Mouse (Mus musculus) hindbrain, embryonic 12.5 days (tissue): ENCODE measurements around the gene Bpifa6. TPM values are rescaled to one million over a fixed set of nuclear protein-coding genes. Genes with fewer than 3 reads are reported as not detected.

Experiments used
- ATAC-seq: fragments of 200-750 bp; cut with Nextera tagmentation; 2 replicates; pipeline ENCODE4 v1.8.0; 2017; ENCODE audit warnings: moderate TSS enrichment; ENCODE audit not compliant: low FRiP score
- H3K27ac ChIP-seq: fragments of 300-500 bp; sonication (generic); 2 replicates; pipeline ENCODE4 v1.5.1; 2016; ENCODE audit warnings: mild to moderate bottlenecking
- H3K27me3 ChIP-seq: fragments of 300-500 bp; sonication (generic); 2 replicates; pipeline ENCODE4 v1.6.1; 2016; ENCODE audit warnings: mild to moderate bottlenecking
- H3K36me3 ChIP-seq: fragments of 300-500 bp; sonication (generic); 2 replicates; pipeline ENCODE4 v1.6.1; 2016; ENCODE audit warnings: mild to moderate bottlenecking
- H3K4me1 ChIP-seq: fragments of 300-500 bp; sonication (generic); 2 replicates; pipeline ENCODE4 v1.6.1; 2016
- H3K4me2 ChIP-seq: fragments of 300-500 bp; sonication (generic); replicated peaks from 2 replicates; pipeline ENCODE4 v1.6.1; 2016; ENCODE audit warnings: mild to moderate bottlenecking
- H3K4me3 ChIP-seq: fragments of 300-500 bp; sonication (generic); 2 replicates; pipeline ENCODE4 v1.5.1; 2016; ENCODE audit warnings: mild to moderate bottlenecking
- H3K9ac ChIP-seq: fragments of 300-500 bp; sonication (generic); 2 replicates; pipeline ENCODE4 v1.6.1; 2016; ENCODE audit warnings: mild to moderate bottlenecking, moderate library complexity
- H3K9me3 ChIP-seq: fragments of 300-500 bp; sonication (generic); replicated peaks from 2 replicates; pipeline ENCODE4 v1.6.1; 2016; ENCODE audit warnings: mild to moderate bottlenecking
- WGBS: fragments of 180-500 bp; shearing (Covaris S2); methylation state at CpG from one replicate; pipeline ENCODE4 v1.1.7; 2016; 5-methylcytosine and 5-hydroxymethylcytosine counted together
- polyA plus RNA-seq: library from polyadenylated mRNA; unstranded; fragments of >200 nt; fragmentation: Nextera tagmentation; extraction: Ambion mirVana; gene quantifications from 2 replicates; pipeline ENCODE4 v1.2.1, GENCODE M21; 2016

The Bpifa6 gene
- polyA plus RNA-seq, result not detected in 2 replicates

DNA sequence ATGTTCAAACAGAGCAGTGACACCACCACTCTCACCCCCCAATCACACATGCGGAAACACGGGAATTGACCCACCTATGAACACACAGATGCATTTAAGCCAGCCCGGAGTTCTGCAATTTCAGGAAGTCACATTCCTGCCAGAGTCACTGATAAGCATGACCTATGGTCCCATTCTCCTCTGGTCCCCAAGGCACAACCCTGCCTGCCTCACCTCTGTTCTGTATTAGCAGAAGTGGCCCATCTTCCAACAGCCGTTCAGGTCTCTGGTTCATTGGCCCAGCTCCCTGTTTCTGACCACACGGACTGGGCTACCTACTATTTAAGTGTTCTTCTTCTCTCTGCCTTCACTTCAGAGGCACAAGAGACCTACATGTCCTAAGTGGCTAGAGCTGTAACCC, at the start of gene Bpifa6:
Gene Bpifa6, plus strand, starts transcription at position 364 of the 400 bp plus-strand sequence.
- Histone ChIP-seq H3K27me3 (no peaks in the 10 kb centered on the region), H3K9ac (no peak within 1 kb of the TSS), H3K4me2 (no peak within 1 kb of the TSS), H3K27ac (no peak within 1 kb of the TSS), H3K4me3 (no peak within 1 kb of the TSS), H3K36me3 (no peaks in the 10 kb centered on the region), H3K4me1 (no peaks in the 10 kb centered on the region), H3K9me3 (no peaks in the 10 kb centered on the region)
- 84% methylated on average over 5 of the region's 5 CpGs for WGBS
- no peak for ATAC-seq

DNA sequence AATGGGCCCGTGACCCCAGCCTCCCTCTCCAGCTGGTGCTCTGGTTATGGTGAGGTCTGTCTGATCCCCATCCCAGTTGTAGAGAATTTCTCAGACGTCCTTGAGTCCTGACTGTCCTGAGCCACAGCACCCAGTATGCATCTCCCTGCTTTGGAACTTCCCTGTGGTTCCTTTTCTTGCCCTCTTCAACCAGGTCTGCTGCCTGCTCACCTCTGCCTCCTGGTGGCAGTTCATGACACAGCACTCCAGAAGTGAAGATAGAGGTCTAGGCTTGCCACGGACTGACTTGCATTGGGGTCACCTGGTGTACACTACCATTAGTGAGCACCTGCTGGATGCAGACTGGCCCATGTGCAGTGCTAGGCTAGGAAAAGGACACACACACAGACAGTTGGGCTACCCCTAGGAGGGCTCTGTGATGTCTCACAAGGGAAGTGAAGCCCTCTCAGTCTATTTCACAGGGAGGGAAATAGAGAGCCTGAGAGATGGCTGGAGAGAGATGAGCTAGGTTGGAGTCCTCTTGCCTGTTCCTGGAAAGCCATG, 44.8 kb upstream of the Bpifa6 start:
- Histone ChIP-seq H3K27me3 (no peaks in the 10 kb centered on the region), H3K27ac (no peak overlapping the region), H3K36me3 (no peaks in the 10 kb centered on the region), H3K9ac (no peak overlapping the region), H3K4me1 (peaks cover 5% of the 10 kb centered on the region), H3K4me3 (no peak overlapping the region), H3K9me3 (no peaks in the 10 kb centered on the region), H3K4me2 (no peak overlapping the region)
- 43% methylated on average over 3 of the region's 3 CpGs for whole genome bisulfite sequencing
- ATAC-seq, result no peak

DNA sequence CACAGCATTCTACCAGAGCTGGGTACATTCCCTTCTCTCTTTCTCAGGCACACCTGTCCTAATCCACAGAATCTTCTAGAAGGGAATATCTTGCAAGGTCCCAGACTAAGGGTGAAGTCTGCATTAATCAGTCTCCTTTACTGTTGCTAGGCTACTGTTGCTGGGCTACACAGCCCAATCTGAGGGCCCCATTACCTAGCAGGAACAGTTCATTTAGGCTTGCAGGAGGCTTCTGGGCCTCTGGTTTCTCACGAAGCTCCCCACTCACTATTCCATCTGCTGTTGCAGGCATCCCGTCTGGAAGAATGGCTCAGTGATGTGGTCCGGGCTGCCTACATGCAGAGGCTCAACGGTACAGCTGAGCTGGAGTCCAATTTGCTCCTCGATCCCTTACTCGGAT, 43.6 kb upstream of the Bpifa6 start:
- Histone ChIP-seq H3K4me3 (no peak overlapping the region), H3K4me2 (no peak overlapping the region), H3K9me3 (no peaks in the 10 kb centered on the region), H3K9ac (no peak overlapping the region; the same call in 1 of the 2 replicates), H3K4me1 (peaks cover 5% of the 10 kb centered on the region), H3K27me3 (no peaks in the 10 kb centered on the region), H3K36me3 (no peaks in the 10 kb centered on the region), H3K27ac (no peak overlapping the region)
- WGBS, result 52% methylated on average over 6 of the region's 6 CpGs
- ATAC-seq, result no peak

DNA sequence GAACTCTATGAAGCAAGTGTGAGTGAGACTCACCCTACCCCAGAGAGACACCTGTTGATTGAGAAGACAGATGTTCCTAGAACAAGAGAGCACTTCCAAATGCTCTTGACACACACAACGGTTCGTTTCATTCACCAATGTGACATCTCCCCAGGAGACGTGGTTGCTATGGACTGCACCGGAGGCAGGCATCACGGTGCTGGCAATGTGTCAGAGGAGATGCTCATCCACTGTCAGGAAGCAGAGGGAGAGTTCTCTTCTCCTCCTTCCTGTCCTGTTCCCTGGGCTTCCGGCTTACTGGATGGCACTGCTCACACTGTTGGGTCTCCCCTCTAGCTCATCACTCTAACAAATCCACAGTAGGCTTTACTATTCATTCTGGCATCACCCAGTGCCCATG, 41.4 kb upstream of the Bpifa6 start:
- no peak overlapping the region for H3K4me3 ChIP-seq
- no peak overlapping the region for H3K9ac ChIP-seq
- H3K27ac ChIP-seq, result no peak overlapping the region
- H3K4me1 ChIP-seq, result peaks cover 5% of the 10 kb centered on the region
- H3K9me3 ChIP-seq, result no peaks in the 10 kb centered on the region
- no peaks in the 10 kb centered on the region for H3K27me3 ChIP-seq
- ATAC-seq, result no peak
- no peak overlapping the region for H3K4me2 ChIP-seq
- no peaks in the 10 kb centered on the region for H3K36me3 ChIP-seq
- 64% methylated on average over 6 of the region's 6 CpGs for WGBS

DNA sequence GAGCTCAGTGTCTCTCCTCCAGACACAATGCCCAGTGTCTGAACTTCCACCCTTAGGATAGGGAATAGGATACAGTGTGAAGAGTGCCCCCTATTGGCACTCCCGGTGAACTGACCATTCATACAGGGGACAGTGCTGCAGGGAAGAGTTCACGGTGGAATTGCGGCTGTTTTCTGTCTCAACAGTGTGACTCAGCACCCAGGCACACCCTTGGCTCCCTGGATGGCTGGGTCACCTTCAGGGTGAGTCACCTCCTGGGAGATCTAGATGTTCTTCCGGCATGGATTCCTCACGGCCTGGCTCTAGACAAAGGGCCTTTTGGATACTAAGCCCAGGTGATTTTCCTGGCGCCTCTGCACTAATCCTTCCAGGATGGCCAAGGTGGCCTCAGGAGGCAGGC, 39.4 kb upstream of the Bpifa6 start:
- no peaks in the 10 kb centered on the region for H3K27me3 ChIP-seq
- no peak overlapping the region for H3K27ac ChIP-seq
- no peak for ATAC-seq
- H3K4me3 ChIP-seq, result no peak overlapping the region
- no peaks in the 10 kb centered on the region for H3K9me3 ChIP-seq
- no peak overlapping the region for H3K4me2 ChIP-seq
- no peak overlapping the region for H3K9ac ChIP-seq
- H3K4me1 ChIP-seq, result peaks cover 5% of the 10 kb centered on the region
- 91% methylated on average over 6 of the region's 6 CpGs for WGBS
- no peaks in the 10 kb centered on the region for H3K36me3 ChIP-seq

DNA sequence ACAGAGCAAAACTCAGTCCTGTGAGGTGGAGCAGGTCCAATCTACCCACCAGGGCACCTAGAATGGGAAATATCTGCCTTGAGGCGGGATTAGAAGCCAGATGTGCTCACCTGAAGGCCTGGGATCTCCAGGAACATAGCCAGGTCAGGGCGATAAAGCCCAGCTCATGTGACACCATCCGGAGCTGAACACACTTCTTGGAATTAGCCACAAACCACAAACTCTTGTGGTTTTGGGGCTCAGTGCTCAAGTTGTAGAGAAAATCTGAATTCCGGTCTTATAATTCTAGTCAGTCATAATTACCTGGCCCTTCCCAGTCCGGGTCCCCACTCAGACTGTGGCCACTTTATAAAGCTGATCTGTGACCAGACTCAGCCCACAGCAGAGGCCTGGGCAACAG, 36.9 kb upstream of the Bpifa6 start, which contains the start of gene Bpifb4:
Gene Bpifb4, plus strand, starts transcription at position 370 of the 400 bp plus-strand sequence.
- no peak for ATAC-seq
- no peak within 1 kb of the TSS for H3K27ac ChIP-seq
- no peaks in the 10 kb centered on the region for H3K36me3 ChIP-seq
- H3K4me1 ChIP-seq, result no peaks in the 10 kb centered on the region
- no peak within 1 kb of the TSS for H3K4me2 ChIP-seq
- H3K4me3 ChIP-seq, result no peak within 1 kb of the TSS
- 87% methylated on average over 5 of the region's 5 CpGs for WGBS
- H3K9me3 ChIP-seq, result no peaks in the 10 kb centered on the region
- H3K9ac ChIP-seq, result no peak within 1 kb of the TSS
- H3K27me3 ChIP-seq, result no peaks in the 10 kb centered on the region

DNA sequence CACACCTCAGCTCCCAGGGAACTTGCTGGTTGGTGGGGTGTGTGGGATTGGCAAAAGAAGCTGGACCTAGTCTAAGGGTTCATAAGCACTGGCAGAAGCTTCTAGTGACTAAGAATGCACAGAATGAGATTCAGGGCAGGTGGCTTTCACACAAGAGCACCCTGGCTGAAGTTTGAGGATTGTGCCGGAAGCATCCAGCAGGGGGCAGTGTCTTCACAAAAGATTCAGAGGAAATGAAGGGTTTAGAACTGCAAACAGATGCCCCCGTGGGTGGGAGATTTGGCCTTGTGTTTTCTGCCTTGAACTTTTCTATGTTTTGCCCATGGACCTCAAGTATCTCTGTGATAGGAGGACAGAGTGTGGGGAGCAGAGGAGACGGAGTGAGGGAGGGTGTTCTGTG, 31.2 kb upstream of the Bpifa6 start:
- no peaks in the 10 kb centered on the region for H3K27me3 ChIP-seq
- no peak overlapping the region for H3K4me3 ChIP-seq
- H3K36me3 ChIP-seq, result no peaks in the 10 kb centered on the region
- 36% methylated on average over 3 of the region's 3 CpGs for WGBS
- no peaks in the 10 kb centered on the region for H3K9me3 ChIP-seq
- no peaks in the 10 kb centered on the region for H3K4me1 ChIP-seq
- no peak for ATAC-seq
- H3K4me2 ChIP-seq, result no peak overlapping the region
- H3K9ac ChIP-seq, result no peak overlapping the region
- no peak overlapping the region for H3K27ac ChIP-seq

DNA sequence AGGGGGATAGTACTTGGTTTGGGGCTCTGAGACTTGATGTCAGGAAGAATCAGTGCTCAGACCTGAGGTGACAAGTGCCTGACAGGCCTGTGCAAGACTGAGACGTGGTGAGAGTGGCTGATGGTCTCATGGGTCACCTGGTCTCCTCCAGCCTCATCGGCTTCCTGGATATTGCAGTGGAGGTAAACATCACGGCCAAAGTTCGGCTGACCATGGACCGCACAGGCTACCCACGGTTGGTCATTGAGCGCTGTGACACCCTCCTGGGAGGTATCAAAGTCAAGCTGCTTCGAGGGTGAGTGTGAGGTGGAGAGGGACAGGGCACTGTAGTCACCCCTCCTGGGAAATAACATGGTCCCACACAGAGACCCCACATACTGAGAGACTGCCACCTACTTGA, 30.2 kb upstream of the Bpifa6 start:
- 93% methylated on average over 8 of the region's 8 CpGs for WGBS
- no peaks in the 10 kb centered on the region for H3K27me3 ChIP-seq
- no peak for ATAC-seq

DNA sequence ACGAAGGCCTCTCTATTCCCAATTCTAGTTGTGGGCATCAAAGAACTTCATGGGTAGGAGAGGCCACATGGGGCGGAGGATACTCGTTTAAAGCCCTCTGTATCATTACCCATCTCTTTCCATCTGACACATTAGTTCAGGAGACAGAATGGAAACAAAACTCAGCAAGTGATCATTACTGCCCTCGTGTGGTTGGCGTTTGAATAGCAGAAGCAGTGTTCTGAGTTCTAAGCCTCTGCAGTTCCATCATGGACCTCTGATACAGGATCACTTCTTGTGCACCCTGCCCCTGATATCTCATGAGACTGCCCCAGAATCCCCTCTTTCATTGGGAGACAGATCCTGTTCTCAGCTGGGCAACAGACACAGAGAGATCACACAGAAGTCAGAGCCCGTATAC, 21.8 kb upstream of the Bpifa6 start:
- no peak overlapping the region for H3K4me2 ChIP-seq
- H3K4me3 ChIP-seq, result no peak overlapping the region
- no peaks in the 10 kb centered on the region for H3K36me3 ChIP-seq
- H3K27ac ChIP-seq, result no peak overlapping the region
- H3K9me3 ChIP-seq, result no peaks in the 10 kb centered on the region
- no peak for ATAC-seq
- H3K4me1 ChIP-seq, result no peaks in the 10 kb centered on the region
- 27% methylated on average over 6 of the region's 6 CpGs for WGBS
- no peaks in the 10 kb centered on the region for H3K27me3 ChIP-seq
- H3K9ac ChIP-seq, result no peak overlapping the region

More for the DNA sequence above, 30.2 kb upstream of the Bpifa6 start:
- no peaks in the 10 kb centered on the region for H3K9me3 ChIP-seq
- no peaks in the 10 kb centered on the region for H3K4me1 ChIP-seq
- no peak overlapping the region for H3K4me3 ChIP-seq
- H3K4me2 ChIP-seq, result no peak overlapping the region
- no peak overlapping the region for H3K27ac ChIP-seq
- H3K9ac ChIP-seq, result no peak overlapping the region
- H3K36me3 ChIP-seq, result no peaks in the 10 kb centered on the region

DNA sequence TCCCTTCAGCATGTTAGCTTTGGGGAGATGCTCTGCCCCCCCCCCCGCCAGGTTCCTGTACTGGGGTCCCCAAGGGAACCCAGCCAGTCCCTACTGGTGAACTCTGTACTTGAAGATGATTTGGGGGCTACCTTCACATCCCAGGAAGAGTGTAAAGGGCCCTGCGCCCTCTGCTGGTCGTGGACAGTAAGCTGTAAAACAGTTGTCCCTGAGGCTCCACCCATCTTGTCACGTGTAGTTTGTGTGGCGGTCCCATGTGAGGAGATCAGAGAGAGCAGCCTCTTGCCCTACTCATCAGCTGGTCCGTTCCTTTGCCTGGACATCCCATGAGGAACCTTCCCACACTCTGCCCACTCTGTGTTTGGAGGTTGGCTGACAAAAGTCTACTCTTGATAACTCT, 20.9 kb upstream of the Bpifa6 start:
- H3K4me1 ChIP-seq, result no peaks in the 10 kb centered on the region
- no peak for ATAC-seq
- H3K4me3 ChIP-seq, result no peak overlapping the region
- no peaks in the 10 kb centered on the region for H3K27me3 ChIP-seq
- peak overlapping the region; percentile 33 for H3K4me2 ChIP-seq
- no peak overlapping the region for H3K9ac ChIP-seq
- WGBS, result 14% methylated on average over 6 of the region's 6 CpGs
- no peaks in the 10 kb centered on the region for H3K36me3 ChIP-seq
- no peaks in the 10 kb centered on the region for H3K9me3 ChIP-seq
- H3K27ac ChIP-seq, result no peak overlapping the region

DNA sequence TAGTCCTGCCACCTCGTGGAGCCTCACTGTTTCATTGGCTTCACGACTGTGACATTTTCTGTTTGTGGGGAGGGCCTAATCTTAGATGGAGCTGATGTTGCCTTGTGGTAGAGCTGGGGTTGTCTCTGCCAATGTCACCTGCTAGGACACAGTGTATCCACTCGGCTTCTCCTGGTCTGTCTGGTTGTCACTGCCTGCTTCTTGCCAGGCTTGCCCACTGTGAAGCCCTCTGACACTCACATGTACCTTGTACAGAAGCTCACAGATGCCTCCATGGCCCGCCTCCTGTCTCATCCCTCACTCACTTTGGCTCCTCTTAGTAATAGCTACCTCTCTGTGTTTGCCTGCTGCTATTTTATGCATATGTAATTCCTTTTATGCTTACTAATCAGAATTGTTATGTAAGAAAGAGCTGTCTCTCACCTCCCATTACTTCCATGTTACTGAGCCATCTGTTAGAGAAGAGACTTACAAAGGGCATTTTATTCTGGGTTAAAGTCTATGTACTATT, 11.9 kb upstream of the Bpifa6 start:
- Histone ChIP-seq H3K4me3 (no peak overlapping the region), H3K9ac (no peak overlapping the region), H3K4me2 (no peak overlapping the region), H3K9me3 (no peaks in the 10 kb centered on the region), H3K27me3 (no peaks in the 10 kb centered on the region), H3K36me3 (no peaks in the 10 kb centered on the region), H3K27ac (no peak overlapping the region), H3K4me1 (no peaks in the 10 kb centered on the region)
- ATAC-seq, result no peak
- 76% methylated on average over 4 of the region's 4 CpGs for WGBS

DNA sequence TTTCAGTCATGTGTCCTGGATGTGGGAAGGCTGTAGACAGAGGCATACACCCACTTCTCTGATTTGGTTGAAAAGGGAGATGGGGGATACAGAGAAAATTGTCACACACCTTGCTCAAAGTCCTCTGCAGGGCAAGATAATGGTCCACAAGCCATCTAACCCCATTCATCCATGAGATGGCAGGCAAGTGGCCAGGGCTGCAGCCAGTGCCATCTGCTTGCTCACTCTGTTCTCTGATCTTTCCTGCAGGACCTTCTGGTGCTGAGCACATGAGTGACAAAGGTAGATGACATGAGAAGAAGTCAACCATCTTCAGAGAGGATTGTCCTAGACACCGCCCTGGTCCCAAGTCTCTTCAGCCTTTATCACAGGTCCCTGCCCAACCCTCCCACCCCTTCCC, 11.4 kb upstream of the Bpifa6 start:
- no peaks in the 10 kb centered on the region for H3K36me3 ChIP-seq
- 94% methylated on average over 1 of the region's 1 CpGs for WGBS
- H3K9ac ChIP-seq, result no peak overlapping the region
- H3K9me3 ChIP-seq, result no peaks in the 10 kb centered on the region
- no peaks in the 10 kb centered on the region for H3K27me3 ChIP-seq
- H3K4me3 ChIP-seq, result no peak overlapping the region
- H3K4me2 ChIP-seq, result no peak overlapping the region
- H3K27ac ChIP-seq, result no peak overlapping the region
- ATAC-seq, result no peak
- no peaks in the 10 kb centered on the region for H3K4me1 ChIP-seq

DNA sequence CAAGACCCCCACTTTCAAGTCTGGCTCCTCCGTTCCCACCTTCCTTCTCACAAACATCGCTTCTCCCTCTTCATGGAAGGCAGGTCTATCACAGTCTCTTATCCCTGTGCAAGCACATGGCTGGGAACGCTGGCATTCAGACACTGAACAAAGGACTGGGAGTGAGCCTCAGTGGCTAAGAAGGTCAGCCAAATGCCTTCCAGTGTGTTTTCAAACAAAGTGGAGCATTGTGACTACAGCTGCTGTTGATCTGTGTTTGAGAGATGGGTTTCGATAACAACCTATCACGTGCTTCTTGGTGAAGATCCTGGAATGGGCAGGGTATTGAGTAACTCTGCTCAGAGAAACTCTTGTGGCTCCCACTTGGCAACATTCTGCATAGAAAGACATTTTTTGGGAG, 4.5 kb upstream of the Bpifa6 start:
- Histone ChIP-seq H3K4me3 (no peak overlapping the region), H3K27ac (no peak overlapping the region), H3K9me3 (no peaks in the 10 kb centered on the region), H3K27me3 (no peaks in the 10 kb centered on the region), H3K4me2 (no peak overlapping the region), H3K36me3 (no peaks in the 10 kb centered on the region), H3K9ac (no peak overlapping the region), H3K4me1 (no peaks in the 10 kb centered on the region)
- no peak for ATAC-seq
- WGBS, result 60% methylated on average over 5 of the region's 5 CpGs
